In genomic region chr9:124438686-124439346, GRCm38 (mm10) we compare ENCODE assay signal across 8 mouse cellular contexts. TPM values are rescaled to one million over a fixed set of nuclear protein-coding genes. Genes with fewer than 3 reads are reported as not detected.
A peak's percentile ranks its signal among the peaks of the same experiment; 100 is the strongest.
DNase-seq lines count a peak whose midpoint lies in the region; ATAC-seq lines count a peak whose summit lies in the region.

No protein-coding gene starts in this region.

- H3K9ac ChIP-seq in heart, embryonic 15.5 days = no peak overlapping the region
- H3K9ac ChIP-seq in midbrain, embryonic 15.5 days = no peak overlapping the region

- H3K4me1 ChIP-seq in heart, embryonic 15.5 days (replicated peaks) = no peaks in the 10 kb centered on the region
- H3K4me1 ChIP-seq in midbrain, embryonic 15.5 days = no peaks in the 10 kb centered on the region

- no peak overlapping the region for H3K4me2 ChIP-seq in heart, embryonic 15.5 days
- H3K4me2 ChIP-seq in midbrain, embryonic 15.5 days = no peak overlapping the region

- no peaks in the 10 kb centered on the region for H3K27me3 ChIP-seq in heart, embryonic 15.5 days
- no peaks in the 10 kb centered on the region for H3K27me3 ChIP-seq in midbrain, embryonic 15.5 days (replicated peaks)

- peaks cover 23% of the 10 kb centered on the region for H3K9me3 ChIP-seq in heart, embryonic 15.5 days (replicated peaks)
- peaks cover 15% of the 10 kb centered on the region for H3K9me3 ChIP-seq in midbrain, embryonic 15.5 days

- peak; percentile 9 for DNase-seq in gastrocnemius, postnatal 14 days
- DNase-seq in gastrocnemius, adult 18-20 months (ENCODE audit: low spot score) = no peak
- DNase-seq in CD4-positive, CD25-positive, alpha-beta regulatory T cell, adult 2 months (ENCODE audit: low read depth, low spot score) = peak; percentile 58
- DNase-seq in brain, adult 2 months (ENCODE audit: low read depth, low spot score) = peak; percentile 3
- peak; percentile 2 to 6 for DNase-seq in layer of hippocampus, postnatal 25 days (ENCODE audit: extremely low spot score in 1 of 2, low spot score in 1 of 2)
- peak; percentile 23 for DNase-seq in thymus, postnatal 4 days

- intact Hi-C loops in gastrocnemius, postnatal 14 days (cut with DNase I; ENCODE audit: low total_unique reads) = no loop called here

- H3K4me3 ChIP-seq in heart, embryonic 15.5 days = no peak overlapping the region
- no peak overlapping the region for H3K4me3 ChIP-seq in midbrain, embryonic 15.5 days

- H3K36me3 ChIP-seq in heart, embryonic 15.5 days = peaks cover 35% of the 10 kb centered on the region
- peaks cover 33% of the 10 kb centered on the region for H3K36me3 ChIP-seq in midbrain, embryonic 15.5 days (replicated peaks)

- 93% methylated on average over 21 of the region's 22 CpGs for WGBS in heart, embryonic 15.5 days
- WGBS in midbrain, embryonic 15.5 days = 96% methylated on average over 19 of the region's 22 CpGs

- peak; percentile 28; the same call in 1 of the 2 replicates for ATAC-seq in heart, embryonic 15.5 days (replicated peaks; ENCODE audit: insufficient number of reproducible peaks, insufficient read depth, low FRiP score, low read depth)
- ATAC-seq in midbrain, embryonic 15.5 days (replicated peaks) = peak; percentile 6; the same call in 1 of the 2 replicates

- no peak overlapping the region for H3K27ac ChIP-seq in heart, embryonic 15.5 days
- H3K27ac ChIP-seq in midbrain, embryonic 15.5 days = no peak overlapping the region

RNA-seq across cellular contexts. Expression of gene Ppp2r3d, which starts 37.9 kb away (rescaled TPM):
- total RNA-seq in gastrocnemius, postnatal 14 days (2021) = 10 to 100 TPM; 47.1 to 62.1 TPM
- 10 to 100 TPM; 27.9 to 30.0 TPM for total RNA-seq in gastrocnemius, adult 18-20 months (2021)
- polyA plus RNA-seq in heart, embryonic 15.5 days (2015; fragmentation: Nextera tagmentation; extraction: Ambion mirVana) = 121 and 137 TPM in 2 replicates
- total RNA-seq in layer of hippocampus, postnatal 25 days (2021) = 100 to 1,000 TPM in 1 of 2 experiments, 10 to 100 TPM in 1; 85.5 to 103 TPM
- polyA plus RNA-seq in midbrain, embryonic 15.5 days (2015; fragmentation: Nextera tagmentation; extraction: Ambion mirVana) = 170 and 179 TPM in 2 replicates

RNA-seq across cellular contexts. Expression of gene Gm21836, which starts 54.8 kb away (rescaled TPM):
- total RNA-seq in gastrocnemius, postnatal 14 days (2021) = not detected
- not detected for total RNA-seq in gastrocnemius, adult 18-20 months (2021)
- polyA plus RNA-seq in heart, embryonic 15.5 days (2015; fragmentation: Nextera tagmentation; extraction: Ambion mirVana) = not detected in 2 replicates
- not detected for total RNA-seq in layer of hippocampus, postnatal 25 days (2021)
- polyA plus RNA-seq in midbrain, embryonic 15.5 days (2015; fragmentation: Nextera tagmentation; extraction: Ambion mirVana) = not detected in 2 replicates
